ENCODE assay signal across 9 mouse cellular contexts in genomic region chr3:60611839-60612238, GRCm38 (mm10).
DNase-seq lines count a peak whose midpoint lies in the region; ATAC-seq lines count a peak whose summit lies in the region.
"Had no signal": no experiment of that assay in that cellular context is flagged by ENCODE, and none has a peak within 500 bp of the region (broad histone marks: within the 10 kb centered on the region; RNA-seq: fewer than 3 reads in every experiment).

No protein-coding gene starts in this region.

- no peak overlapping the region for H3K9ac ChIP-seq in hindbrain, embryonic 14.5 days
- no peak overlapping the region for H3K9ac ChIP-seq in hindbrain, embryonic 13.5 days
- H3K9ac ChIP-seq in midbrain, embryonic 13.5 days (replicated peaks), result no peak overlapping the region
- H3K9ac ChIP-seq: embryonic facial prominence, embryonic 13.5 days had no signal

- no peak overlapping the region for H3K27ac ChIP-seq in hindbrain, embryonic 14.5 days
- H3K27ac ChIP-seq in hindbrain, embryonic 13.5 days, result no peak overlapping the region
- no peak overlapping the region for H3K27ac ChIP-seq in midbrain, embryonic 13.5 days
- H3K27ac ChIP-seq: embryonic facial prominence, embryonic 13.5 days had no signal

- 22% methylated on average over 2 of the region's 2 CpGs for WGBS in hindbrain, embryonic 14.5 days
- 18% methylated on average over 2 of the region's 2 CpGs for WGBS in hindbrain, embryonic 13.5 days
- WGBS in midbrain, embryonic 13.5 days, result 19% methylated on average over 2 of the region's 2 CpGs

- DNase-seq in hindbrain, embryonic 14.5 days (ENCODE audit: low spot score), result peak; percentile 77
- DNase-seq in A20 (ENCODE audit: low read depth, low spot score) (peak; percentile 68), MEL-GATA-1-ER (ENCODE audit: extremely low read depth, low read depth) (peak; percentile 49)
- DNase-seq in layer of hippocampus, adult 9-10 months (ENCODE audit: low spot score), result peak; percentile 61
- peak; percentile 79 for DNase-seq in retina, embryonic 14.5 days (ENCODE audit: low spot score)

- H3K27me3 ChIP-seq in hindbrain, embryonic 14.5 days (ENCODE audit: control insufficient read depth, insufficient read depth, low read length), result no peaks in the 10 kb centered on the region
- no peaks in the 10 kb centered on the region for H3K27me3 ChIP-seq in hindbrain, embryonic 13.5 days
- H3K27me3 ChIP-seq in midbrain, embryonic 13.5 days, result no peaks in the 10 kb centered on the region
- H3K27me3 ChIP-seq: embryonic facial prominence, embryonic 13.5 days had no signal

- H3K36me3 ChIP-seq in hindbrain, embryonic 14.5 days (replicated peaks; ENCODE audit: control insufficient read depth, insufficient read depth), result no peaks in the 10 kb centered on the region
- 0 out of 2 replicates have a peak, but pooled peaks cover 2% of the 10 kb centered on the region for H3K36me3 ChIP-seq in hindbrain, embryonic 13.5 days
- H3K36me3 ChIP-seq in midbrain, embryonic 13.5 days, result no peaks in the 10 kb centered on the region

- H3K9me3 ChIP-seq in hindbrain, embryonic 14.5 days (ENCODE audit: control insufficient read depth, low read length), result no peaks in the 10 kb centered on the region
- H3K9me3 ChIP-seq in hindbrain, embryonic 13.5 days, result no peaks in the 10 kb centered on the region
- no peaks in the 10 kb centered on the region for H3K9me3 ChIP-seq in midbrain, embryonic 13.5 days
- H3K9me3 ChIP-seq: embryonic facial prominence, embryonic 13.5 days had no signal

- no peak overlapping the region for H3K4me3 ChIP-seq in hindbrain, embryonic 14.5 days (replicated peaks; ENCODE audit: low read length)
- no peak overlapping the region for H3K4me3 ChIP-seq in hindbrain, embryonic 13.5 days
- H3K4me3 ChIP-seq in midbrain, embryonic 13.5 days (replicated peaks), result no peak overlapping the region
- H3K4me3 ChIP-seq: embryonic facial prominence, embryonic 13.5 days had no signal

- ATAC-seq in hindbrain, embryonic 14.5 days (ENCODE audit: low FRiP score), result no peak
- ATAC-seq in hindbrain, embryonic 13.5 days (ENCODE audit: low FRiP score), result no peak
- peak; percentile 51; the same call in 1 of the 2 replicates for ATAC-seq in common myeloid progenitor, adult 5-6 weeks (replicated peaks; ENCODE audit: low read depth, poor library complexity, severe bottlenecking)
- no peak for ATAC-seq in midbrain, embryonic 13.5 days

- no peak overlapping the region for H3K4me2 ChIP-seq in hindbrain, embryonic 14.5 days (replicated peaks)
- no peak overlapping the region for H3K4me2 ChIP-seq in hindbrain, embryonic 13.5 days
- no peak overlapping the region for H3K4me2 ChIP-seq in midbrain, embryonic 13.5 days (replicated peaks)
- H3K4me2 ChIP-seq: embryonic facial prominence, embryonic 13.5 days had no signal

- no peaks in the 10 kb centered on the region for H3K4me1 ChIP-seq in hindbrain, embryonic 14.5 days (replicated peaks; ENCODE audit: control insufficient read depth, insufficient read depth, low read length)
- H3K4me1 ChIP-seq in hindbrain, embryonic 13.5 days (replicated peaks), result 0 out of 2 replicates have a peak, but pooled peaks cover 6% of the 10 kb centered on the region
- H3K4me1 ChIP-seq in midbrain, embryonic 13.5 days (replicated peaks), result peaks cover 3% of the 10 kb centered on the region; the same call in 1 of the 2 replicates
- H3K4me1 ChIP-seq: embryonic facial prominence, embryonic 13.5 days had no signal
